Mouse (Mus musculus): ENCODE measurements around the gene Lyl1. TPM values are rescaled to one million over a fixed set of nuclear protein-coding genes. Genes with fewer than 3 reads are reported as not detected.

Gene Lyl1
- polyA plus RNA-seq, 1 experiment from 2014 or later, result 3.4 TPM

DNA sequence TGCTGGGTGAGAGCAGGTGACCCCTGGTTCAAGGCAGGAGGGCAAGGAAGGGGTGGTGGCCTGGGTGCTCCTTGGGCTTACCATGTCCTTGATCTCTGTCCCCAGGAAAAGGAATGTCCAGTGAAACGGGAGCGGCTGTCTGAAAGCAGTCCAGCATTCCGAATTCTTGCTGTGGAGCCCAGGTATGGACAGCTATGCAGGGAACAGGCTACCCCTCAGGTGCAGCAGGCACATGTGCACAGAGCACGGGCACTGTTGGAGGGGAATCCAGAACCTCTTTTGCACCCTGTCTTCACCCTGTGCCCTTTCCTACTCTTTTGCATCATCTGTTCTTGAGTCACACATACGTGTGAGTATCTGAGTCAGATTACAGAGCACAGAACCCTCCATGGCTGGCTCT lies 3.0 kb upstream of the Lyl1 start:
- no peak overlapping the region for H3K9ac ChIP-seq
- H3K4me3 ChIP-seq, result no peak overlapping the region
- peaks cover 24% of the 10 kb centered on the region for H3K27me3 ChIP-seq (replicated peaks)
- no peaks in the 10 kb centered on the region for H3K9me3 ChIP-seq
- H3K4me2 ChIP-seq, result no peak overlapping the region
- H3K27ac ChIP-seq, result no peak overlapping the region
- peaks cover 26% of the 10 kb centered on the region; the same call in 1 of the 2 replicates for H3K36me3 ChIP-seq (replicated peaks)
- H3K4me1 ChIP-seq, result peaks cover 5% of the 10 kb centered on the region; the same call in 1 of the 2 replicates
- WGBS, result 94% methylated on average over 5 of the region's 5 CpGs
- no peak for ATAC-seq (replicated peaks)

DNA sequence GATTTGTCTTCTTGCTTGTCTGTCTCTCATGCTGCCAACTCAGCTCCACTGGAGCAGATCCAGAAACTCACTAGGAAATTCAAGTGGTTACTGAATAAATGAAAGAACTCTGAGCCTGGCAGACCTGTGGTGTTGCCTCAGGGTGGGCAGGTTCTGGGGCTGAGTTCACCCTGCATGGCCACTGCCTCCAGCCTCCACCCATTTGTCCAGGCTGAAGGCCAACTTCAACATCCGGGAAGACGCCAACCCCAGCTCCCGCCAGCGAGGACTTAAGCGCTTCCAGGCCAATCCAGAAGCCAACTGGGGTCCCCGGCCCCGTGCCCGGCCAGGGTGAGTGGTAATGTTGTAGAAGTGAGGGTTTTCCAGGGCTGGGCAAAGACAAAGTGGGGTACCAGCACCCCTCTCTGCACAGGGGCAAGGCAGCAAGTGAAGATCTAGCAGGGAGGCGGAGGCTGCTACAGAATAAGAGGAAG lies 2.3 kb upstream of the Lyl1 start:
- 87% methylated on average over 9 of the region's 9 CpGs for WGBS
- peaks cover 5% of the 10 kb centered on the region; the same call in 1 of the 2 replicates for H3K4me1 ChIP-seq
- no peak for ATAC-seq (replicated peaks)
- H3K4me2 ChIP-seq, result no peak overlapping the region
- no peak overlapping the region for H3K4me3 ChIP-seq
- peaks cover 30% of the 10 kb centered on the region for H3K27me3 ChIP-seq (replicated peaks)
- peak overlapping the region; percentile 17; the same call in 1 of the 2 replicates for H3K27ac ChIP-seq
- peaks cover 24% of the 10 kb centered on the region; the same call in 1 of the 2 replicates for H3K36me3 ChIP-seq (replicated peaks)
- H3K9me3 ChIP-seq, result no peaks in the 10 kb centered on the region
- no peak overlapping the region for H3K9ac ChIP-seq

DNA sequence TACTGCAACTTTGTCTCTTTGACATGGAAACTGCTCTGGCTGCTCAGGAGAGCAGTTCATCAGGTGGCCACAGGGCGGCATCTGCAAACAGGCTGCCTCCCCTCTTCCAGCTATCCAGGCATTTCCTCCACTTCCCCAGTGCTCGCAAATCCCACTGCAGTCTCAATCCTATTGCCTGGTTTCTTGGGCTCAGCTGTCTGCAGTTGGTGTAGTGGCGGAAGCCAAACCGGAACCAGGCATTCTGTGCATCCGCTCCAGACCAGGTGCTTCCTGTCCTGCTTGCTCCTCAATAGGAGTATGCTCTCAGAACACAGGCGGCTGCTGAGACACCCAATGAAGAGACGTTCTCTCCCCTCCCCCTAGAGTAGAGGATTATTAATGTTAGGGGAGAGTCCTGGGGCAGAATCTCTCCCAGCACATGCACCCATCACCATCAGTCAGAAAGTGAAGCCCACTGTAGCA lies 1.4 kb upstream of the Lyl1 start:
- Histone ChIP-seq H3K4me1 (peaks cover 13% of the 10 kb centered on the region; the same call in 1 of the 2 replicates), H3K4me3 (no peak overlapping the region), H3K9me3 (no peaks in the 10 kb centered on the region), H3K36me3 (replicated peaks) (peaks cover 24% of the 10 kb centered on the region; the same call in 1 of the 2 replicates), H3K4me2 (no peak overlapping the region), H3K9ac (no peak overlapping the region), H3K27me3 (replicated peaks) (peaks cover 37% of the 10 kb centered on the region), H3K27ac (0 out of 2 replicates have a peak overlapping the region, but pooled peaks have one; percentile 13)
- peak; percentile 31; the same call in 1 of the 2 replicates for ATAC-seq (replicated peaks)
- 50% methylated on average over 7 of the region's 7 CpGs for WGBS

DNA sequence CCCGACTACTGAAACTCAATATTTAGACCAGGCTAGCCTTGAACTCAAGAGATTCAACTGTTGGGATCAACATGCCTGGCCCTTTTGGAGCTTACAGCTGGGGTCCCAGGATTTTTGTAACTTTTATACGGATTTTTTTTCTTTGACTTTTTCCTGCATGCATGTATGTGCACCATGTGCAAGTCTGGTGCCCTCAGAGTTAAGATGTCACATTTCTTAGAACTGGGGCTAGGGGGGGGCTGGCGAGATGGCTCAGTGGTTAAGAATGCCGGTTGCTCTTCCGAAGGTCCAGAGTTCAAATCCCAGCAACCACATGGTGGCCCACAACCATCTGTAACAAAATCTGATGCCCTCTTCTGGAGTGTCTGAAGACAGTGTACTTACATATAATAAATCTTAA lies 731 bp upstream of the Lyl1 start:
- H3K4me1 ChIP-seq, result peaks cover 19% of the 10 kb centered on the region
- no peak overlapping the region for H3K4me3 ChIP-seq
- no peak overlapping the region for H3K9ac ChIP-seq
- 0 out of 2 replicates have a peak overlapping the region, but pooled peaks have one; percentile 13 for H3K27ac ChIP-seq
- WGBS, result 88% methylated on average over 5 of the region's 5 CpGs
- H3K36me3 ChIP-seq (replicated peaks), result peaks cover 18% of the 10 kb centered on the region; the same call in 1 of the 2 replicates
- ATAC-seq (replicated peaks), result no peak
- peaks cover 43% of the 10 kb centered on the region for H3K27me3 ChIP-seq (replicated peaks)
- no peaks in the 10 kb centered on the region for H3K9me3 ChIP-seq
- H3K4me2 ChIP-seq, result no peak overlapping the region

DNA sequence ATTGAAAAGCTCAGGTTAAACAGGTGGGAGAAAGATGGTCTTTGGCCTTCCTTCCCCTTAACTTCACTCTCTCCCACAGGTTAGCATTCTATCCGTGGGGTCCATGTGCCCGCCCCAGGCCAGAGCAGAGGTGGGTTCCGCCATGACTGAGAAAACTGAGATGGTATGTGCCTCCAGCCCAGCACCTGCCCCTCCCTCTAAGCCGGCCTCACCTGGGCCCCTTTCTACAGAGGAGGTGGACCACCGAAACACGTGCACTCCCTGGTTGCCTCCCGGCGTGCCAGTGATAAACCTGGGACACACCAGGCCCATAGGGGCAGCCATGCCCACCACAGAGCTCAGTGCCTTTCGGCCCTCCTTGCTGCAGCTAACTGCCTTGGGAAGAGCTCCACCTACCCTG lies 1.3 kb downstream of the Lyl1 start:
- no peak overlapping the region for H3K9ac ChIP-seq
- peaks cover 32% of the 10 kb centered on the region for H3K4me1 ChIP-seq
- peaks cover 10% of the 10 kb centered on the region; the same call in 1 of the 2 replicates for H3K36me3 ChIP-seq (replicated peaks)
- ATAC-seq (replicated peaks), result no peak
- H3K4me3 ChIP-seq, result no peak overlapping the region
- 80% methylated on average over 9 of the region's 9 CpGs for WGBS
- no peak overlapping the region for H3K4me2 ChIP-seq
- H3K9me3 ChIP-seq, result no peaks in the 10 kb centered on the region
- no peak overlapping the region for H3K27ac ChIP-seq
- peaks cover 56% of the 10 kb centered on the region for H3K27me3 ChIP-seq (replicated peaks)

DNA sequence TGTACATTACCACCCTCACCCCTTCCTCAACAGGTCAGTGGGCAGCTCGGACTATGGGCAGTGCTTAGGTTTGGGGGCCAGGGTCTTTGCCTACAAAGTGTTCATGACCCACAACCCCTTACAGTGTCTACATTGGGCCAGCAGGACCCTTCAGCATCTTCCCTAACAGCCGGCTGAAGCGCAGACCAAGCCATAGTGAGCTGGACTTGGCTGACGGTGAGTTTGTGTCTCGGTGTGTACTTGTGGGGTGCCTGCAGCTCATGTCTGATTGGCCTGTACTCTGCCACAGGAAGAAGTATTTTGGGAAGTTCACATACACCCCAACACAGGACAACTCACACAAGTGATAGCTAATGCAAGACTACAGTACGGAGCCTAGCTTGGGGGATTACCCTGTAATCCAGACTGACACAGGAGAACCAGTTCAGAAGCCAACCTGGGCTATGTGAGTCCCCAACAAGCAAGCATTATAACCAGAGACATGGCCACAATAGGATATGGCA lies 1.8 kb downstream of the Lyl1 start:
- WGBS, result 85% methylated on average over 6 of the region's 6 CpGs
- Histone ChIP-seq H3K27ac (no peak overlapping the region), H3K4me1 (peaks cover 37% of the 10 kb centered on the region), H3K4me2 (no peak overlapping the region), H3K36me3 (replicated peaks) (peaks cover 6% of the 10 kb centered on the region; the same call in 1 of the 2 replicates), H3K9ac (no peak overlapping the region), H3K4me3 (no peak overlapping the region), H3K27me3 (replicated peaks) (peaks cover 60% of the 10 kb centered on the region), H3K9me3 (no peaks in the 10 kb centered on the region)
- no peak for ATAC-seq (replicated peaks)

DNA sequence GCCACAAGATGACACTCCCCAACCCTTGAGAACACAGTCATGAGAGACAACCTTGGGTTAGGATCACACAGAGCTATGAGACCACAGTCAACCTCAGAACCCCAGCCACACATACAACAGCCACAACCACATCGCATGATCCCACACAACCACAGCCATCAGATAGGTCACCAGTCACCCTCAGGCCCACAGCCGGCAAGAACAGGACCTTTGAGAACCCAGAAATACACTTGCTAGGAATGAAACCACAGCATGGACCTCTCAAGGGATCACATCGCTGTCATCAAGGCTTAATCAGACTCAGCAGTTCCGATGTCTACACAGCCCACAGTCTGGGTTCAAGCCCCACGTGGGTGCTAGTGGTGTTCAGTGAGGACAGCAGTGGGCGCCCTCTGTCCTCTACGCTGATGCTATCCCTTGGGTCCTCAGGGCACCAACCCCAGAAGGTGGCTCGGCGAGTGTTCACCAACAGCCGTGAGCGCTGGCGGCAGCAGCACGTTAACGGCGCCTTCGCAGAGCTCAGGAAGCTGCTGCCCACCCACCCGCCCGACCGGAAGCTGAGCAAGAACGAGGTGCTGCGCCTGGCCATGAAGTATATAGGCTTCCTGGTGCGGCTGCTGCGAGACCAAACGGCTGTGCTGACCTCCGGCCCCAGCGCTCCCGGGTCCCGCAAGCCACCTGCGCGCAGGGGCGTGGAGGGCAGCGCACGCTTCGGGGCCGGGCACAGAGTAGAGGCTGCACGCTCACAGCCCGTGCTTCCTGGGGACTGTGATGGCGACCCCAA lies 2.4 kb downstream of the Lyl1 start:
- peak overlapping the region; percentile 30 for H3K4me2 ChIP-seq
- H3K4me1 ChIP-seq, result peaks cover 41% of the 10 kb centered on the region
- no peak overlapping the region for H3K27ac ChIP-seq
- H3K9me3 ChIP-seq, result no peaks in the 10 kb centered on the region
- peak overlapping the region; percentile 9; the same call in 1 of the 2 replicates for H3K4me3 ChIP-seq
- peaks cover 63% of the 10 kb centered on the region for H3K27me3 ChIP-seq (replicated peaks)
- no peak for ATAC-seq (replicated peaks)
- peaks cover 3% of the 10 kb centered on the region; the same call in 1 of the 2 replicates for H3K36me3 ChIP-seq (replicated peaks)
- no peak overlapping the region for H3K9ac ChIP-seq
- WGBS, result 13% methylated on average over 38 of the region's 38 CpGs

DNA sequence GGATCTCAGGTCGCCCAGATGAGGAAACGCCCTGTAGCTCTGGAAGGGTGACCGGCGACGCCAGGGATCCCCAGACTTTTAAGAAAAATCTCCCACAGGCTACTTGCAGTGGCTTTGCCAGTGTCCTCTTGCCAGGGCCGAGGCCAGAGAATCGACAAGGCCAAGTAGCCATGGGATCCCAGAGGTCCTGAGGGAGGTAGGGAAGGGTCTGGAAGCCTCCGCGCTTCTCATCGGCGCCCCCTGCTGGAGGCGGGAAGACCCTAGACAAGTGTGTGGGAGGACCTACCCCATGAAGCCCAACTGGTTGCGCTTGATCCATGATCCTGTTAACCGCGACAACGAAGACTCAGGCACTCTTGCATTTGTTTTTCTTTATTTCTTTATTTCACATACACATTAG lies 3.1 kb downstream of the Lyl1 start:
- H3K4me2 ChIP-seq, result peak overlapping the region; percentile 36; the same call in 1 of the 2 replicates
- no peak overlapping the region for H3K27ac ChIP-seq
- H3K27me3 ChIP-seq (replicated peaks), result peaks cover 68% of the 10 kb centered on the region
- H3K9ac ChIP-seq, result no peak overlapping the region
- no peaks in the 10 kb centered on the region; the same call in 1 of the 2 replicates for H3K36me3 ChIP-seq (replicated peaks)
- H3K4me1 ChIP-seq, result peaks cover 48% of the 10 kb centered on the region
- no peaks in the 10 kb centered on the region for H3K9me3 ChIP-seq
- ATAC-seq (replicated peaks), result no peak
- WGBS, result 3% methylated on average over 16 of the region's 16 CpGs
- H3K4me3 ChIP-seq, result 0 out of 2 replicates have a peak overlapping the region, but pooled peaks have one; percentile 9

DNA sequence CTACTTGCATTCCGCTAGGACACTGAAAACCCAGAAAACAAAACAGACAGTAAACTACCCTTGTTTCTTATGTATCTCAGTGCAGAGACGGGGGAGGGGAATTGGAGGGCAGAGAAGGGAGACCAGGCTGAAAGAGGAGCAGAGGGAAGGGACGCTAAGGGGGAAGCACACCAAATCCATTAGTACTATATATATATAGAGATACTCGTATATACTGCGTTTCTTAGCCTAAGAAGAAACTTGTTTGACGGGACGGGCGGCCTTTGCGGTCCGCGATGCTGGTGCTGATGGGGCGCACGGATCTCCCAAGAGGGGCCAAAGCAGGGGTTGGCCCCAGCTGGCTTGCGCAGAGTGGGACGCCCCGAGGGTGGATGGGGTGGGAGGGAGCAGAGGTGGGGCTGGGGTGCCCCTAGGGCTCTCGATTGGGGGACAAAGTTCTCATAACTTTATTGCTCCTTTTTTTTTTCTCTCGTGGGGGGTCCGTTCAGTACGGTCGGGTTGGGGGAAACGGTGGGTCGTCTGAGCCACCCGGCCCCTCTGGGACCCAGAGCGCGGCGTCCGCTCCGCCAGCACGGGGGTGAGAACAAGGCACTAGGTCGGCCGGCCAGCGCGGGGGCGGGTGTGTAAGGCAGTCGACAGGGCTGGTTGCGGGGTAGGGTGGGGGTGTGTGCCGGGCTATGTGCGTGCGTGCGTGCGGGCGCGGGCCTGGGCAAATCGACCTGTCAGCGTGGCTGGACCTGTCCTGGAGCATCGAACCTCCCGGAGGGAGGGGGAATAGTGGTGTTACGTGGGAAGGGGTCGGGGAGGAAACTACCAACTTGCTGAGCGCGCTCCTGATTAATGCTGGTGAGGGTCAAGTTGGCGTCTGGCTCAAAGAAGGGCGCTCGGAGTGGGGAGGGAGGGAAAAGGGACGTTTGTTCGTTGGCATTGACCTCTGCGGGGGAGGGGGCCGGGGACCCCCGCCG lies 3.9 kb downstream of the Lyl1 start:
- H3K27ac ChIP-seq, result peak overlapping the region; percentile 61
- peak overlapping the region; percentile 13 for H3K4me3 ChIP-seq
- peak overlapping the region; percentile 36 for H3K4me2 ChIP-seq
- no peaks in the 10 kb centered on the region for H3K36me3 ChIP-seq (replicated peaks)
- no peak for ATAC-seq (replicated peaks)
- under 1% methylated on average over 59 of the region's 61 CpGs for WGBS
- H3K4me1 ChIP-seq, result peaks cover 55% of the 10 kb centered on the region
- no peak overlapping the region for H3K9ac ChIP-seq
- peaks cover 68% of the 10 kb centered on the region for H3K27me3 ChIP-seq (replicated peaks)
- H3K9me3 ChIP-seq, result no peaks in the 10 kb centered on the region

DNA sequence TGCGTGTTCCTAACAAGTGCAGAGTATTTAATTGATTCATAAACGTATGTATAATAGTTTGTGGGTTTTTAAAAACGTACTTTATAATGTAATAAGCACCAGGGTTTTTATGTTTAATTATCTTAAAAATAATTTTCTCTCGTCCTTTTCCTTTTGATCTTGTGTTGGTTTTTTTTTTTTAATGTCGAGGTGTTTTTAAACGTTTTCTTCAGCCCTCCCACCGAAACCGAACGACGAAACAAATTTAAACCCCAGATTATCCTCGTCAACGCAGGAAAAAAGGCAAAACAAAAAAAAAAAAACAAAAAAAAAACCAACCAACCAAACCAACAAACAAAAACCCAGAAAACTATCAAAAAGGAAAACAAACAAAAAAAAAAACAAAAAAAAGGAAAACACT lies 4.7 kb downstream of the Lyl1 start:
- peak overlapping the region; percentile 13 for H3K4me3 ChIP-seq

DNA sequence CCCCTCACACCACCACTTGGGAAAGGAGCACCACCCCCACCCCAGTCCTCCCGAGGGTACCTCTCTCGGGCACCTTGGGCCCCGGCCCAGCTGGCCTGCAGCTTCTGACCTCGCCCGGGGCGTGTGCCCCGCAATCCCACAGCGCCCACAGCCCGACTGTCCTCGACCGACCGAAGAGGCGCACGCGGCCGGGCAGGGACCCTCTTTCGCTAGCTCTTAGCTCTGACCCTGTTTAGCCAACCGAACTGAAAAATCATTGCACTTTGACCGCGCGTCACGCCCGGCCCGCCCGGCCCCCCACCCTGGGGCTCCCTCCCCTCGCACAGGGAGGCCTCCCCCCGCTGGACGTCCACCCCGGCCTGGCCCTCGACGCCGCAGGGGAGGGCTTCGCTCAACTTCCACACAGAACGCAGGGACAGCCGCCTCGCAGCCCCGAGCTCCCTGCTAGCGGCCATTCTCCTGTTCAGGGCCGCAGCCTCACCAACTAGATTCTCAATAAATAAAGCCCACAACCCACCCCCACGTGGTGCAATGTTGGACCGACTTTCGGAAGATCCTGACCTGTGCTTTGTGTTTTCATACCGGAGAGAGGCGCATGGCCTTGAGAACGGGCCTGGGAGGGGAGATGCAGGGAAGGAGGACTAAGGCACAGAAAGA lies 5.5 kb downstream of the Lyl1 start:
- no peak for ATAC-seq (replicated peaks)
- Histone ChIP-seq H3K4me2 (peak overlapping the region; percentile 27), H3K36me3 (replicated peaks) (no peaks in the 10 kb centered on the region), H3K9me3 (no peaks in the 10 kb centered on the region), H3K4me3 (no peak overlapping the region), H3K9ac (no peak overlapping the region), H3K4me1 (peaks cover 61% of the 10 kb centered on the region), H3K27ac (peak overlapping the region; percentile 75), H3K27me3 (replicated peaks) (peaks cover 59% of the 10 kb centered on the region)
- 6% methylated on average over 41 of the region's 45 CpGs for WGBS

More for the DNA sequence above, 4.7 kb downstream of the Lyl1 start:
- 4% methylated on average over 12 of the region's 12 CpGs for WGBS
- H3K4me1 ChIP-seq, result peaks cover 58% of the 10 kb centered on the region
- no peak overlapping the region for H3K9ac ChIP-seq
- no peaks in the 10 kb centered on the region for H3K36me3 ChIP-seq (replicated peaks)
- ATAC-seq (replicated peaks), result no peak
- H3K27me3 ChIP-seq (replicated peaks), result peaks cover 67% of the 10 kb centered on the region
- peak overlapping the region; percentile 75; the same call in 1 of the 2 replicates for H3K27ac ChIP-seq
- H3K9me3 ChIP-seq, result no peaks in the 10 kb centered on the region
- H3K4me2 ChIP-seq, result peak overlapping the region; percentile 36
